Mouse (Mus musculus) heart, adult 18-20 months (tissue): Measurements from ENCODE around the gene Zfp628. TPM values are rescaled to one million over a fixed set of nuclear protein-coding genes. Genes with fewer than 3 reads are reported as not detected.

Experiments used
- DNase-seq, 2 experiments: peaks; one replicate each; pipeline ENCODE4 v3.0.0; 2021 to 2022; ENCODE audit warnings: mixed read lengths in 1 of 2
- total RNA-seq, 2 experiments: library from RNA; stranded (reverse); gene quantifications; 2 replicates each; pipeline ENCODE4 v1.2.3; 2021

Zfp628 gene
- total RNA-seq, 2 experiments from 2014 or later: 5.3 to 6.4 TPM

DNA sequence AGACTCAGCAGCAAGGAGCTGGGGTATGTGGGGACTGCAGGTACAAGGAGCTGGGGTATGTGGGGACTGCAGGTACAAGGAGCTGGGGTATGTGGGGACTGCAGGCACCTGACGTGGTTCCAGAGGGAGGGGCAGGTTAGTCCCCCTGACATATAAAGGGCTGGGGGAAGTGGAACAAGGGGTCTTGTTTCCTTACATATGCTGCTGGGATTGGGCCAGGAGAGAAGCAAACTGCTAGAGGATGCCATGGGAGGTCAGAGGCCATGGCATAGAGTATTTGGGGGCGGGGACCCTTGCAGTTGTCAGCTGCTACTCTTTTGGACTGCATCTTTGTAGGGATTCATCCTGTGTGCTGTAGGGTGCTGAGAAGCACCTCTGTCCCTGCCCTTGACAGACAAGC, 2.5 kb downstream of the Zfp628 start:
- DNase-seq: no peak

- no peak for DNase-seq
Measured at GRCm38 (mm10) chr7:4918681-4919080, 3.7 kb downstream of the Zfp628 start.

DNA sequence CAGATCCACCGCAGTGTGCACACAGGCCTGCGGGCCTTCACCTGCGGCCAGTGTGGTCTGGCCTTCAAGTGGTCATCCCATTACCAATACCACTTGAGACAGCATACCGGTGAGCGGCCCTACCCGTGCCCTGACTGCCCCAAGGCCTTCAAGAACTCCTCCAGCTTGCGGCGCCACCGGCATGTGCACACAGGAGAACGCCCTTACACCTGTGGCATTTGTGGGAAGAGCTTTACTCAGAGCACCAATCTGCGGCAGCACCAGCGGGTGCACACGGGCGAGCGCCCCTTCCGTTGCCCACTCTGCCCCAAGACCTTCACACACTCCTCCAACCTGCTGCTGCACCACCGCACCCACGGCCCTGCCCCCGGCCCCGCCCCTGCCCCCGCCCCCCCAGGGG, 4.1 kb downstream of the Zfp628 start:
- DNase-seq: no peak

DNA sequence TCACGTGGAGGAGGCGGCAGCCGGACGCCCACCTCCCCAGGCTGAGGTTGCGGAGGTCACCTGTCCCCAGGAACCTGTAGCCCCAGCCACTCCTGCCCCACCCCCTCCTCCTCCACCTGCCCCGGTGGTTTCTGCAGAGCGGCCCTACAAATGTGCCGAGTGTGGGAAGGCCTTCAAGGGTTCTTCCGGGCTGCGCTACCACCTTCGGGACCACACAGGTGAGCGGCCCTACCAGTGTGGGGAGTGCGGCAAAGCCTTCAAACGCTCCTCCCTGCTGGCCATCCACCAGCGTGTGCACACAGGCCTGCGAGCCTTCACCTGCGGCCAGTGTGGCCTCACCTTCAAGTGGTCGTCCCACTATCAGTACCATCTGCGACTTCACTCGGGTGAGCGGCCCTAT, 5.0 kb downstream of the Zfp628 start:
- DNase-seq: no peak

GRCm38 (mm10) chr7:4920496-4920895, 5.5 kb downstream of the Zfp628 start:
- no peak for DNase-seq

- DNase-seq: no peak
Measured at GRCm38 (mm10) chr7:4920976-4921823, 6.2 kb downstream of the Zfp628 start.

- no peak for DNase-seq
Measured at GRCm38 (mm10) chr7:4921824-4922482, 6.9 kb downstream of the Zfp628 start, which contains the start of gene Nat14. TSS of gene Nat14 (plus strand) at chr7:4922028.

GRCm38 (mm10) chr7:4922508-4922907, 7.5 kb downstream of the Zfp628 start:
- DNase-seq: peak; percentile 69 to 73

DNA sequence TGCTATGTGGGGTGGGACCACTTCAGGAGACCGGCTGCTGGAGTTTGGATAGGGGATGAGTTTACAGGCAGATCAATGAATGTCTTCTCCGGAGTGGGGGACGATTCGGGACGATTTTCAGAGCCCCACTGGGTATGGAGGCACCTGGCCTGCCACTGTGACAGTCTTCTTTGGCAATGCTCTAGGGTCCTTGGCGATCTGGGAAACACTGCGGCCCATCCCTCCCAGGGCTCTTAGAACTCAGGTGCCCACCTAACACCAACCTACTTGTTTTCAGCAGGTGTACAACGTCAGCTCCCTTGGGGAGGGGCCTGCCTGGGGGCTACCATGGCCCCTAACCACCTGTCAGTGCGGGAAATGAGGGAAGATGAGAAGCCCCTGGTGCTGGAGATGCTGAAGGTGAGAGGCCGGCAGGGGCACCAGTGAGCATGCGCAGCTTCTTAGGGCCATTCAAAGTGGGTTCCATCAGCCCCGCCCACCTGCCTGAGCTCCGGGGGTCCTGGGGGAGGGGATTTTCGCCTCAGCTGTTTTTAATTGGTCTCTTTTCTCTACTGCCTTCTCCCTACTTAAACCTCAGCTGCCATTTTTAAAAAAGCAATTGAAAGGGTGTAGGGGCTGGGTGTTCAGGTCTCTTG, 8.0 kb downstream of the Zfp628 start:
- DNase-seq: peak in 1 of 2 experiments; percentile 48

DNA sequence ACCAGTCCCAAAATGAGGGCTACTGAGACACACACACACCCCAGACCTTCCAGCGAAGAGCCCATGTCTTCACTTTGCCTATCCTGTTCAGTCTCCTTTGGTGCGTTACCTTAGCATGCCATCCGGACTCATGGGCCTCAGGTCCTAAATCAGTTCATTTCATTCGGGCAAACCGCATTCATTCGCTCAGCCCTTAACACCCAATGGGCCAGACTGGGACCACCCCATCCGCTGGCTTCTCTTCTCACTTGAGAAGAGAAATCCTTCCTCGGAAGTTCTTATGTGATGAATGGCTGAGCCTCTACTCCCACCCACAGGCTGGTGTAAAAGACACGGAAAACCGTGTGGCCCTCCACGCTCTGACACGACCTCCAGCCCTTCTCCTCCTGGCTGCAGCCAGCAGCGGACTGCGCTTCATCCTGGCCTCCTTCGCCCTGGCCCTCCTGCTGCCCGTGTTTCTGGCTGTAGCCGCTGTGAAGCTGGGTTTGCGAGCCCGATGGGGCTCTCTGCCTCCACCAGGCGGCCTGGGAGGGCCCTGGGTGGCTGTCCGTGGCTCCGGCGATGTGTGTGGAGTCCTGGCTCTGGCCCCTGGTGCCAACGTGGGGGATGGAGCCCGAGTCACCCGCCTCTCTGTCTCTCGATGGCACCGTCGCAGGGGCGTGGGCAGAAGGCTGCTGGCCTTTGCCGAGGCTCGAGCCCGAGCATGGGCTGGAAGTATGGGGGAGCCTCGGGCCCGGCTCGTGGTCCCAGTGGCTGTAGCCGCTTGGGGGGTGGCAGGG, 8.8 kb downstream of the Zfp628 start:
- peak; percentile 54 to 65 for DNase-seq

- DNase-seq: no peak
Measured at GRCm38 (mm10) chr7:4924483-4924882, 9.5 kb downstream of the Zfp628 start.

DNA sequence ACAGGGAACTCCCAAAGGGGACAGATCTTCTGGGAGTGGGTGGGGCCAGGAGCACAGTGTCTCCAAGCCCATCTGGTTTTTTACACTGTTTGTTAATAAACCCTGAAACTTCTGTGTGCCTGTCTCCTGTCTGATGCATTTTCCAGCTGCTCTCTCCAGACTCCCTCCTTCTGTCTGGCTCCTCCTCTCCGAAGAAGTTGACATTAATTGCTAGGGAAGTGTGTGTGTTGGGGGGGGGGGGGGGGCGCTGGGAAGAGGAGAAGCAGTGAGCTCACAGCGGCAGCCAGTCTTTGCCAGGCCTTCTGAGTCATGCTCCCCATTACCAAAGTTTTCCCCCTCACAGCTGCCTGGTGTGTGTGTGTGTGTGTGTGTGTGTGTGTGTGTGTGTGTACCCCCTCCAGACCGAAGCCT, 9.9 kb downstream of the Zfp628 start:
- DNase-seq: peak; percentile 77 to 86

- DNase-seq: peak; percentile 69 to 72
Measured at GRCm38 (mm10) chr7:4925441-4926381, 10.7 kb downstream of the Zfp628 start, which contains the start of gene Ssc5d. TSS of gene Ssc5d (plus strand) at chr7:4925785.

DNA sequence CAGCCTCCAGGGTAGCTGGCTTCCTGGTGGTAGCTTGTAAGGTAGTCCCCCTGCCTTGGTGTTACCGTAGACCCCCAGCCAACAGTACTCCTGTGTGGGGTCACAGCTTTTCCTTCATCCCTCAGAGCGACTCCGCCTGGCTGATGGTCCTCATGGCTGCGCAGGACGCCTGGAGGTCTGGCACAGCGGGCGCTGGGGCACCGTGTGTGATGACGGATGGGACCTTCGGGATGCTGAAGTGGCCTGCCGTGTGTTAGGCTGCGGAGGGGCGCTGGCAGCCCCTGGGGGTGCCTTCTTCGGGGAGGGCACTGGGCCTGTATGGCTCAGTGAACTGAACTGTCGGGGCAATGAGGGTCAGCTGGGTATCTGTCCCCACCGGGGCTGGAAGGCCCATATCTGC, 11.8 kb downstream of the Zfp628 start:
- DNase-seq: no peak

GRCm38 (mm10) chr7:4927711-4928110, 12.7 kb downstream of the Zfp628 start:
- no peak for DNase-seq

DNA sequence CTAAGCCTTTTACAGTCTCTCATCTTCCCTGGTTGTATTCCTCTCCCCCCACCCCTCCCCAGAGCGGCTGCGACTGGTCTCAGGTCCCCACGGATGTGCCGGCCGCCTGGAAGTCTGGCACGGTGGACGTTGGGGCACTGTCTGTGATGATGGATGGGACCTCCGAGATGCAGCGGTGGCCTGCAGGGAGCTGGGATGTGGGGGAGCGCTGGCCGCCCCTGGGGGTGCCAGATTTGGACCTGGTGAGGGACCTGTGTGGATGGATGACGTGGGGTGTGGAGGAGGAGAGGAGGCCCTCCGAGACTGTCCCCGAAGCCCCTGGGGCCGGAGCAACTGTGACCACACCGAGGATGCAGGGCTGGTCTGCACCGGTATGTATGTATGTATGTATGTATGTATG, 13.3 kb downstream of the Zfp628 start:
- DNase-seq: no peak

GRCm38 (mm10) chr7:4933103-4933502, 18.1 kb downstream of the Zfp628 start:
- no peak for DNase-seq

GRCm38 (mm10) chr7:4934160-4934914, 19.3 kb downstream of the Zfp628 start:
- DNase-seq: no peak

- DNase-seq: no peak
Measured at GRCm38 (mm10) chr7:4936832-4937231, 21.8 kb downstream of the Zfp628 start.

DNA sequence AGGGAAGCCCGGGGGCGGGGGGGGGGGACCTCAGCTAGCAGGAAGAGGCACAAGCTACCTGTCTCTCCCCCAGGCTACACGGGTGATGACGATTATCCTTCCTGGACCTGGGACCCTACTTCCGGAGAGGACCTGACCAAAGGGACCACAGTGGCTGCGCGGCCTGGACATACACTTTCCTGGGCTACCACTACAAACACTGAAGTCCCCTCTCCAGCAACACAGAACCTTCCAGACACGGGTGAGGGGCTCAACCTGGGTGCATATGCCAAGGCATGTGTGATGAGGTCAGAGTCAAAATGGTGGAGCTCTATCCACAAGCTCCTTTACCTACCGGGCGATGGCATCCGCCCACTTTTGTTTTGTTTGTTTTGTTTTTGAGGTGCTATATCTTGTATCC, 22.4 kb downstream of the Zfp628 start:
- no peak for DNase-seq
